Mouse (Mus musculus): ENCODE data around the gene Nop10.

Nop10 gene

GRCm38 (mm10) chr2:112261748-112262653, at the start of gene Nop10:
Nop10 (plus strand) TSS chr2:112261926.
- peak; percentile 86 for DNase-seq (ENCODE audit: low read depth, low spot score)

- peak; percentile 16 for DNase-seq (ENCODE audit: low read depth, low spot score)
These were observed 45.7 kb upstream of the Nop10 start for GRCm38 (mm10) chr2:112215977-112216376.

GRCm38 (mm10) chr2:112217614-112218013, 44.1 kb upstream of the Nop10 start:
- DNase-seq (ENCODE audit: low read depth, low spot score): no peak

- no peak for DNase-seq (ENCODE audit: low read depth, low spot score)
These were observed 40.8 kb upstream of the Nop10 start for GRCm38 (mm10) chr2:112220880-112221279.

GRCm38 (mm10) chr2:112222607-112223006, 39.1 kb upstream of the Nop10 start:
- no peak for DNase-seq (ENCODE audit: low read depth, low spot score)

DNA sequence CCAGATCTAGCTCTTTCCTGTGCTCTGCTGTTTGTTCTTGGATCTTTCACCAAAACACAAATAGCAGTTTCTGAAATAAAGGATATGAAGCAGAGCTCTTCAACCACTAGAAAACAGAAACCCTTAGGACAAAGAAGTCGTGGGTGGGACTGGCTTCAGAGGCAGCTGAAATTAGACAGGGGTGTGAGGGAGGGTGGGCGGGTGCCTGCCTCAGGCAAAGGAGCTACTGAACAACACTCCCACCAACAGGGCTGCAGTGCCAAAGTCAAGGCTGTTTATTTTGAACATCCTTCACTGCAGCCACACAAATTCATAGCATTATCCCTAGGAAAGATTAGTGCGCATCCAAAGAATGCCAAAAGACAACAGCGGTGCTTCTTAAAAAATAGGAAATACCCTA, 37.4 kb upstream of the Nop10 start:
- no peak for DNase-seq (ENCODE audit: low read depth, low spot score)

- DNase-seq (ENCODE audit: low read depth, low spot score): no peak
These were observed 29.1 kb upstream of the Nop10 start for GRCm38 (mm10) chr2:112232623-112233022.

DNA sequence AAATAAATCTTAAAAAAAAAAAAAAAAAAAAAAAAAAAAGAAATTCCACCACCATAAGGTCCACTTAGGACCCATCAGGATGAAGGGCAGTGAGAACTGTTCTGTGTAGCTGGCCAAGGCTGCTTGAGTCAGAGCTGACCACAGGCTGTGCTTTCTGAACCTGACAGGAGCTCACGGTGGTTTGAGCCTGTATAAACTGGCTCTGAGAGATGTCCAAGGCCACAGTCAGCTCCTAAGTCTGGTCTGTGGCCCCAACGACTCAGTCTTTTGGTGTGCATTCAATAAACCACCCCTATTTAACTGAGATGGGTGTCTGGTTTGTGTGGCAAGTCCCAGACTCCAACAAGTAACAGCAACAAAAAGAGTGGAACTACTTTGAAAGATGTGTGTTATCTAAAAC, 25.1 kb upstream of the Nop10 start:
- no peak for DNase-seq (ENCODE audit: low read depth, low spot score)

GRCm38 (mm10) chr2:112238006-112238405, 23.7 kb upstream of the Nop10 start:
- no peak for DNase-seq (ENCODE audit: low read depth, low spot score)

DNA sequence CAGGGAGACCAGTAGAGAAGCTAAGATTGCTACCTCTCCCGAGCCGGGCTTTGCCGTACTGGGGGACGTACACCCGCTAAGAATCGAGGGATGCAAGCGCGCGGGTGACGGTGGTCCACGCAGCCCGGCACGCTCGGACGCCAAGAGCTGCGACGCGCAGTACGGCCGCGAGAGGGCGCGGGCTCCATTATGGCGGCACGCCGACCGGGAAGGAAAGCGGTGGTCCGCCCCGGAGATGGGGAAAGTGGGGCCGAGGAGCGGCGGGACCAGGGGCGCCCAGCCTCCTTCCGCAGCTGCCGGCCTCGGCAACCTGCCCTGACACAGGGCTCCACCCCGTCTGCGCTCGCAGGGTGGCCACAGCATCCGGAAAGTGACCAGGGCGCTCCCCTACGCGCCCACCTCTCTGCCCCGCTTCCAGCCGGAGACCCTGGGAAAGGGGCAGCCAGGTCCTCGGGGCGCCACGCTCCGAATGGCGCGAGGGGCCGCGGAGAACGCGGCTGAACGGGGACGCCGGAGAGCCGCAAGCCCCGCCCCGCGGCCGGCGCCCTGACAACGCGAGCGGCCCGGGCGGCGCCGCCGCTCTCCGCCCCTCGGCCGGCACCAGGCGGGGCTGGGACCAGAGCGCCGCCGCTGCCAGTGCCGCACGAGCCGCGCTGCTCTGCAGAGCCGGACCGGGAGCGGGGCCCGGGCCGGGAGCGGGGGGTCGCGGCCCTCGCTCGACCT, 22.4 kb upstream of the Nop10 start, which contains the start of gene Lpcat4:
Lpcat4 (plus strand) TSS at position 257 of the 723 bp plus-strand sequence.
- peak; percentile 85 for DNase-seq (ENCODE audit: low read depth, low spot score)

GRCm38 (mm10) chr2:112239935-112240721, 21.6 kb upstream of the Nop10 start:
- no peak for DNase-seq (ENCODE audit: low read depth, low spot score)

GRCm38 (mm10) chr2:112241787-112242186, 19.9 kb upstream of the Nop10 start:
- DNase-seq (ENCODE audit: low read depth, low spot score): no peak

- no peak for DNase-seq (ENCODE audit: low read depth, low spot score)
These were observed 16.4 kb upstream of the Nop10 start for GRCm38 (mm10) chr2:112245307-112245706.

- no peak for DNase-seq (ENCODE audit: low read depth, low spot score)
These were observed 15.5 kb upstream of the Nop10 start for GRCm38 (mm10) chr2:112246193-112246592.

DNA sequence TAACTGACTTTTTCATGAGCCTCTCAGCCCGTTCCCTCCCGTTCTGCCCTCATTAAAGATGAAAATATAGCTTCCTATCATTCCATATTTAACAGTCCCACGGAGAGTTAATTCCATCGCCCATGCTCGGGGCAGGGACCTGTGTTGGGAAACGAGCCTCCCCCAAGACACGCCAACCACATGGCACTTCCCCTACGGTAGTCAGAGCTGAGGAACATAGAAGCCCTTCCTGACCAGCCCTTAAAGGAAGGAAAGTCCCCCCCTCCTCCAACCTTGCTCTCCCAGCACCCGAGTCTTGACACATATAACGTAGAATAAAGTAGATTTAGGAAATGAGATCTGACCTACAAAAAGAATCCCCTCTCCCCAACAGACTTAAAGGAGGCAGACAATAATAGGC, 14.4 kb upstream of the Nop10 start:
- DNase-seq (ENCODE audit: low read depth, low spot score): no peak

DNA sequence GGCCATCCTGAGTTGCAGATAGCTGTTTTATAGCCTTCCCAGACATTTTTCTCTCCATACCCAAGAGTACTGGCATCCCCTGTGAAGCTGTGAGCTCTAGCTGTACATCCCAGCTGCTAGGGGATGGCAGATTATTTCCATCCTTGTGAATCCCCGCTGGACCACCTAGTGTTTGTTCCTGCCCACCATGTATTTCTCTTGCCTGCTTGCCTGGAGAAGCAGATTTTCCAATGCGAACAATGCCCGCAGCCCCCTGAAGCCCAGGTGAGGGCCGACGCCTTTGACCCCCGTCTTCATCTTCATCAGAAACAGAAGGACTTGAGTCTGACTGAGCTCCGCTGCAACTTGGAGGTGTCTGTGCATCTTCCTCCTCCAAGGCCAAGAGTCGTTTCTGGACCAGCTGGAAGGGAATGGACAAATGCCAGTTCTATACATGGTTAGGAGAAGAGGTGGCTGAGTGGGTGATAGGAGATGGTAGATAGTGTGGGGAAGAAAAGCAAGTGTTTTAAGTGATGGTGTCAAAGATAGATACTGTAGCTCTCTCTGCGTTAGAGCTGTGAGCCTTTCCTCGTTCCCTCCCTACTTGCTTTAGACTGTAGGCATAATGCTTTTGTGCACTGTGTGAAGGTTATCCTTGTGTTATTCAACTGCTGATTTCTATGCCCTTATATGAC, 11.8 kb upstream of the Nop10 start:
- no peak for DNase-seq (ENCODE audit: low read depth, low spot score)

GRCm38 (mm10) chr2:112254675-112255515, 6.8 kb upstream of the Nop10 start:
- DNase-seq (ENCODE audit: low read depth, low spot score): no peak

DNA sequence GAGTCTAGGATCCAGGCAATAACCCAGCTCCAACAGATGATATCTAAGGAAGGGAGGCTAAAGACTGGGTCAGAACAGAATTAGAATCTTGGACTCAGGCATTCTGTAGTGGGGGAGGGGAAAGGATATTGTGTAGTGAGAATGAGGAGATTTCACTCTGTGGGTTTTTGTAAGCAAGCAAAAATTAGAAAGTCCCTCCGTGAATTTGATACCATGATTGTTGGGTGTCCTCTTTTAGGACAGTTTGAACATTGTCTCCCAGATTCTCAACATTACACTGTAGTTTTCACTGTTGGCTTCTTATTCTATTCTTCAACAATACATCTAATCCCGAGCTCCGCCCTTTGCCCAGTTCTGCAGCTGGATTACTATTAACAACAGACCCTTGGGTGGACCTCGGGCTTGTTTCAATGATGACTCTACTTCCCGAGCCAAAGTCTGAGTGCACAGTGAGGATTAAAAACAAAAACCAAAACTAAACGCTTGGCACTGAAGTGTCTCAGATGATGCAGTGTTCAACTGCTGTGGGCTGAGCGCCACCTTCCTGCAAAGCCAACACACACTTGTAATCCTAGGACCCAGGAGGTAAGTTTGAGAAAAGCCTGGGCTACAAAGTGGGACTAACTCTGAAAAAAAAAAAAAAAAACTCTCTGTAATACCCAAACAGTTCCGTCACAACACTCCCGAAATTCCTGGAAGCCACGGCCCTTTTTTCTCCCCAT, 2.3 kb upstream of the Nop10 start, which contains the start of gene Nutm1:
Nutm1 (minus strand) TSS at position 51 of the 722 bp plus-strand sequence.
- no peak for DNase-seq (ENCODE audit: low read depth, low spot score)

- no peak for DNase-seq (ENCODE audit: low read depth, low spot score)
These were observed 1.1 kb downstream of the Nop10 start for GRCm38 (mm10) chr2:112262779-112263295.
